Mouse (Mus musculus): ENCODE results near the gene Clec4a3. TPM values are rescaled to one million over a fixed set of nuclear protein-coding genes. Genes with fewer than 3 reads are reported as not detected.

Gene Clec4a3
- polyA plus RNA-seq, 1 experiment from 2014 or later = 7.6 TPM

Other genes starting within 250 kb of the Clec4a3 start
- gene Nanog, start 245.0 kb upstream of the Clec4a3 start, polyA plus RNA-seq (2015; fragmentation: Nextera tagmentation; extraction: Ambion mirVana) = not detected in 2 replicates
- gene Slc2a3, start 150.9 kb upstream of the Clec4a3 start, polyA plus RNA-seq (2015; fragmentation: Nextera tagmentation; extraction: Ambion mirVana) = 11.8 and 13.8 TPM in 2 replicates
- 1.3 and 1.5 TPM in 2 replicates for gene Foxj2, start 132.6 kb upstream of the Clec4a3 start, polyA plus RNA-seq (2015; fragmentation: Nextera tagmentation; extraction: Ambion mirVana)
- gene C3ar1, start 96.4 kb upstream of the Clec4a3 start, polyA plus RNA-seq (2015; fragmentation: Nextera tagmentation; extraction: Ambion mirVana) = 1.0 TPM in 2 replicates
- gene Necap1, start 78.0 kb upstream of the Clec4a3 start, polyA plus RNA-seq (2015; fragmentation: Nextera tagmentation; extraction: Ambion mirVana) = 24.2 and 25.8 TPM in 2 replicates
- 6.0 and 6.2 TPM in 2 replicates for gene Clec4a1, start 30.7 kb upstream of the Clec4a3 start, polyA plus RNA-seq (2015; fragmentation: Nextera tagmentation; extraction: Ambion mirVana)
- gene Clec4a4, start 37.9 kb downstream of the Clec4a3 start, polyA plus RNA-seq (2015; fragmentation: Nextera tagmentation; extraction: Ambion mirVana) = not detected in 2 replicates
- gene Clec4b1, start 97.4 kb downstream of the Clec4a3 start, polyA plus RNA-seq (2015; fragmentation: Nextera tagmentation; extraction: Ambion mirVana) = not detected in 2 replicates
- 9.7 and 14.1 TPM in 2 replicates for gene Clec4a2, start 153.9 kb downstream of the Clec4a3 start, polyA plus RNA-seq (2015; fragmentation: Nextera tagmentation; extraction: Ambion mirVana)
- 0.33 and 0.55 TPM in 2 replicates for gene Clec4b2, start 220.4 kb downstream of the Clec4a3 start, polyA plus RNA-seq (2015; fragmentation: Nextera tagmentation; extraction: Ambion mirVana)